Mouse (Mus musculus) forebrain, embryonic 15.5 days (tissue): ENCODE measurements around the gene Orai3. TPM values are rescaled to one million over a fixed set of nuclear protein-coding genes. Genes with fewer than 3 reads are reported as not detected.

Source experiments
- ATAC-seq: fragments of 200-750 bp; cut with Nextera tagmentation; replicated peaks from 2 replicates; pipeline ENCODE4 v1.8.0; 2017; ENCODE audit warnings: mild to moderate bottlenecking, moderate TSS enrichment, moderate library complexity
- H3K27ac ChIP-seq: fragments of 300-500 bp; sonication (generic); replicated peaks from 2 replicates; pipeline ENCODE4 v1.5.1; 2015; ENCODE audit warnings: mild to moderate bottlenecking, inconsistent platforms
- H3K27me3 ChIP-seq: fragments of 300-500 bp; sonication (generic); 2 replicates; pipeline ENCODE4 v1.6.1; 2015; ENCODE audit warnings: inconsistent platforms
- H3K36me3 ChIP-seq: fragments of 300-500 bp; sonication (generic); 2 replicates; pipeline ENCODE4 v1.6.1; 2015; ENCODE audit warnings: mild to moderate bottlenecking, inconsistent platforms
- H3K4me1 ChIP-seq: fragments of 300-500 bp; sonication (generic); 2 replicates; pipeline ENCODE4 v1.6.1; 2015; ENCODE audit warnings: inconsistent platforms
- H3K4me2 ChIP-seq: fragments of 300-500 bp; sonication (generic); replicated peaks from 2 replicates; pipeline ENCODE4 v1.6.1; 2015; ENCODE audit warnings: mild to moderate bottlenecking, inconsistent platforms
- H3K4me3 ChIP-seq: fragments of 300-500 bp; sonication (generic); 2 replicates; pipeline ENCODE4 v1.5.1; 2015; ENCODE audit warnings: mild to moderate bottlenecking, inconsistent platforms
- H3K9ac ChIP-seq: fragments of 300-500 bp; sonication (generic); replicated peaks from 2 replicates; pipeline ENCODE4 v1.6.1; 2015; ENCODE audit warnings: mild to moderate bottlenecking, inconsistent platforms
- H3K9me3 ChIP-seq: fragments of 300-500 bp; sonication (generic); 2 replicates; pipeline ENCODE4 v1.6.1; 2016; ENCODE audit warnings: inconsistent platforms
- WGBS: fragments of 180-500 bp; shearing (Covaris S2); methylation state at CpG from one replicate; pipeline ENCODE4 v1.1.7; 2015; ENCODE audit warnings: mixed read lengths; 5-methylcytosine and 5-hydroxymethylcytosine counted together
- polyA plus RNA-seq: library from polyadenylated mRNA; unstranded; fragments of >200 nt; fragmentation: Nextera tagmentation; extraction: Ambion mirVana; gene quantifications from 2 replicates; pipeline ENCODE4 v1.2.1, GENCODE M21; 2015

The Orai3 gene
- polyA plus RNA-seq, 1 experiment from 2014 or later = 8.7 TPM

DNA sequence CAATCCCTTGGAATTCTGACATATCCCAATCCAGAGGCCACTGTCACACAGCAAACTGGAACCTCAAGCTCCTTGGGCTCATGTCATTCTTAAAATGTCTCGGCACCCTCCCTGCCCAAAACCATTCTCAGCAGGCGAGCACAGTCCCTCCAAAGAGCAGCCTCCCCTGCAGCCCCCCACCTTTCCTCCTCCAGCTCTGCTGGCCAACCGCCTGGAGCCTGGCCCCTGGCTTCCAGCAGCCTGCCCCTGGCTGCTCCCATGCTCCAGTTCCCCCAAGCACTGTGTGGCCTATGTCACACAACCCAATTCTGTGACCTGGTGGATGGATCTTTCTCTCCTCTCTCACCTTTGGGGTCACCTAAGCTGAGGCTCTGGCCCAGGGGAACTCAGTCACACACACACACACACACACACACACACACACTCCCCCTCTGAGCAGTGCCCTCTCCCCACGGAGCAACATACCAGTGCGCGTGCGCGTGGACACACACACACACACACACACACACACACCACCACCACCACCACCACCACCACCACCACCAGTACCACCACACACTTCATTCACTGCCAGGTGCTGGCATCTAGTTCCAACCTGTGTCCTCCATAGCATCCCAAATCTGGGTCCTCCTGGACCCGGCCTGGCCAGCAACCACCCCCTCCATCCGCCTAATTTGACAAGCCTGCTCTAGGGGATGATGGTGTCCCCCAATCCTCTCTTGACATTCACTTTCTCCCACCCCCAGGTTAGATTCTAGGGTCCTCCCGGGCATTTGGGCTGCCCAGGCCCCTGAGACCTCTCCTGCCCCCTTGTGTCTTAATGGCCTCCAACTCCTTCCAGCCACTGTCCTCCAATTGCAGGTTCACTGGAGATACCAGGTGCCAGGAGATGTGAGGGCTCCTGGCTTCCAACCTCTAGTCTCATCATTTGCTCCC, 53.9 kb downstream of the Orai3 start:
- H3K9me3 ChIP-seq = no peaks in the 10 kb centered on the region
- no peaks in the 10 kb centered on the region for H3K27me3 ChIP-seq
- peak overlapping the region; percentile 89 for H3K9ac ChIP-seq
- peak overlapping the region; percentile 63 for H3K4me2 ChIP-seq
- H3K27ac ChIP-seq = peak overlapping the region; percentile 86
- H3K36me3 ChIP-seq = no peaks in the 10 kb centered on the region
- ATAC-seq = peak; percentile 30
- peaks cover 24% of the 10 kb centered on the region for H3K4me1 ChIP-seq
- 59% methylated on average over 11 of the region's 11 CpGs for WGBS
- H3K4me3 ChIP-seq = peak overlapping the region; percentile 66

DNA sequence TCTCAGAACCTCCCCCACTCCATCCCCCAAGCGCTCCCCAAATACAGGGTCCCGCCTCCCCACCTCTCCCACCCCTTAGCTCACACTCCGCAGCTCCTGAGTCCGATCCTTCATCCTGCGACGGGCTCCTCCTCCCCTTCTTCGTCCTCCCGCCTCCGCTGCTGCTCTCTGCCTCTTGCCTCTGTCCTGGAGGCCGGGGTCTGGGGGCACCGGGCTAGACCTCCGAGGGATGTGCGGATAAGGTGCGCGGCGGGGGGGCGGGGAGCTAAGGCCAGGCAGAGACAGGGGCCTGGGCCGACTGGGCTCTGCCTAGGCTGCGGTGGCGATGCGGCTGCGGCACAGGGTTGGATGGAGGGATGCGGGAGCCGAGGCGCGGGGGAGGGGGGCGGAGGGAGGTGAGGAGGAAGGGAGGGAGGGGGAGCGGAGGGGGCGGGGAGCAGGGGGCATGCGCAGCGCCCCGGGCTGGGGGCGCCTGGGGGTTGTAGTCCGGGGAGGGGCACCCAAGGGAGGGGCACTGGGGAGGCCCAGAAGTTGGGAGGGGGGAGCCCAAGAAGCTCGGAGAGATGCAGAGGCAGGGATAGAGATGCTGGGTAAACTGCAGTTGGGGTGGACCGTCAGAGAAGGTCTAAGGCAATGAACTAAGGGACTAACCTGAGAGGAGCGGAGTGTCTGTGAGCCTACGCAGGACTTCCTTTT, 54.7 kb downstream of the Orai3 start, which contains the start of the genes Stx4a and Stx1b:
Gene Stx4a (plus strand): TSS at position 119 of the 696 bp plus-strand sequence.
Gene Stx1b (minus strand): TSS at position 374 of the 696 bp plus-strand sequence.
- peak; percentile 94 for ATAC-seq
- peak within 1 kb of the TSS; percentile 66 for H3K4me3 ChIP-seq
- H3K4me2 ChIP-seq = peak within 1 kb of the TSS; percentile 63
- H3K27ac ChIP-seq = peak within 1 kb of the TSS; percentile 86
- H3K27me3 ChIP-seq = no peaks in the 10 kb centered on the region
- peaks cover 24% of the 10 kb centered on the region for H3K4me1 ChIP-seq
- H3K36me3 ChIP-seq = no peaks in the 10 kb centered on the region
- 2% methylated on average over 30 of the region's 38 CpGs for WGBS
- peak within 1 kb of the TSS; percentile 89 for H3K9ac ChIP-seq
- no peaks in the 10 kb centered on the region for H3K9me3 ChIP-seq

Other genes with a start within 250 kb of the Orai3 start
- 3.7 and 5.3 TPM in 2 replicates for gene Tmem265, start 208.4 kb upstream of the Orai3 start, polyA plus RNA-seq
- 59.7 and 62.3 TPM in 2 replicates for gene Phkg2, start 196.5 kb upstream of the Orai3 start, polyA plus RNA-seq
- 11.8 TPM in 2 replicates for gene Ccdc189, start 181.2 kb upstream of the Orai3 start, polyA plus RNA-seq
- gene Rnf40, start 181.0 kb upstream of the Orai3 start, polyA plus RNA-seq = 51.1 and 52.4 TPM in 2 replicates
- gene Zfp629, start 154.0 kb upstream of the Orai3 start, polyA plus RNA-seq = 18.7 and 18.9 TPM in 2 replicates
- gene Bcl7c, start 60.9 kb upstream of the Orai3 start, polyA plus RNA-seq = 43.1 and 47.9 TPM in 2 replicates
- gene Ctf1, start 57.1 kb upstream of the Orai3 start, polyA plus RNA-seq = 3.8 and 5.8 TPM in 2 replicates
- gene Ctf2, start 37.6 kb upstream of the Orai3 start, polyA plus RNA-seq = 0.10 and 0.19 TPM in 2 replicates
- gene Fbxl19, start 25.3 kb upstream of the Orai3 start, polyA plus RNA-seq = 9.4 and 10.5 TPM in 2 replicates
- 22.4 and 24.8 TPM in 2 replicates for gene Setd1a, start 6.9 kb downstream of the Orai3 start, polyA plus RNA-seq
- gene Gm49388, start 15.8 kb downstream of the Orai3 start, polyA plus RNA-seq = not detected in 2 replicates
- 7.4 TPM in 2 replicates for gene Hsd3b7, start 30.8 kb downstream of the Orai3 start, polyA plus RNA-seq
- 19.2 and 21.3 TPM in 2 replicates for gene Stx4a, start 54.5 kb downstream of the Orai3 start, polyA plus RNA-seq
- gene Stx1b, start 54.7 kb downstream of the Orai3 start, polyA plus RNA-seq = 34.5 and 37.4 TPM in 2 replicates
- gene Zfp646, start 106.4 kb downstream of the Orai3 start, polyA plus RNA-seq = 13.2 and 13.7 TPM in 2 replicates
- gene Zfp668, start 107.0 kb downstream of the Orai3 start, polyA plus RNA-seq = 46.2 and 48.4 TPM in 2 replicates
- gene Prss53, start 121.2 kb downstream of the Orai3 start, polyA plus RNA-seq = 0.78 and 0.92 TPM in 2 replicates
- not detected in 2 replicates for gene Gm21974, start 125.6 kb downstream of the Orai3 start, polyA plus RNA-seq
- 65.7 and 69.7 TPM in 2 replicates for gene Vkorc1, start 125.8 kb downstream of the Orai3 start, polyA plus RNA-seq
- 81.7 and 84.3 TPM in 2 replicates for gene Bckdk, start 134.3 kb downstream of the Orai3 start, polyA plus RNA-seq
- gene Kat8, start 142.7 kb downstream of the Orai3 start, polyA plus RNA-seq = 52.7 and 56.5 TPM in 2 replicates
- 0.20 and 0.29 TPM in 2 replicates for gene Prss8, start 160.3 kb downstream of the Orai3 start, polyA plus RNA-seq
- gene Prss36, start 176.9 kb downstream of the Orai3 start, polyA plus RNA-seq = 9.6 and 11.6 TPM in 2 replicates
- 438 and 469 TPM in 2 replicates for gene Fus, start 197.6 kb downstream of the Orai3 start, polyA plus RNA-seq
- 4.1 and 6.7 TPM in 2 replicates for gene Pycard, start 224.1 kb downstream of the Orai3 start, polyA plus RNA-seq
- not detected in 2 replicates for gene Trim72, start 234.1 kb downstream of the Orai3 start, polyA plus RNA-seq